Comparison of ENCODE assay signal across 15 mouse cellular contexts in the genomic region with DNA sequence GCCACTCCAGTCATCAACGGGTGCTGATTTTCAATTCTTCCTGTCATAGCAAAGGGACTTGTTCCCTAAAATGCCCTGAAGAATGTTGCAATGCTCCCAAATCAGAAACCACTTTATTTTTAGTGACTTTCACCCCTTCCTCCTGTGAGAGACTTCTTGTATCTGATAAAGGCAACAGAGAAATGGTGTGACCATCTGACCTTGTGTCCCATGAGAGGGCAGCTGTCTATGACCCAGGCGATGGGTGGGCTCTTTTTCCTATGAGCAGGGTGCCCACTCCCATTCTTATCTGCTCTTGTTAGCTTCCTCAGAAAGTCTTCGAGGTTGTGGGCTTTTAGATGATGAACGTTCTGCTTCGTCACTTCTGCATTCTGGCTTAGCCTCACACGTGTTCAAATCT.
"Had no signal": no experiment of that assay in that cellular context is flagged by ENCODE, and none has a peak within 500 bp of the region (broad histone marks: within the 10 kb centered on the region; RNA-seq: fewer than 3 reads in every experiment).

No protein-coding gene starts in this region.

- DNase-seq: kidney, adult 11 months; kidney, postnatal 10 days; kidney, postnatal 4 days; lung, adult 2 months; lung, postnatal 14 days; midbrain, embryonic 14.5 days; retina, postnatal 1 day; right cerebral cortex, postnatal 4 days; spleen, adult 18-20 months; thymus, adult 2 months; thymus, postnatal 4 days had no signal

- H3K4me1 ChIP-seq: limb, embryonic 12.5 days; liver, embryonic 15.5 days; midbrain, embryonic 10.5 days; neural tube, embryonic 13.5 days had no signal

- H3K9ac ChIP-seq: limb, embryonic 12.5 days; liver, embryonic 15.5 days; neural tube, embryonic 13.5 days had no signal

- H3K27me3 ChIP-seq: limb, embryonic 12.5 days; liver, embryonic 15.5 days; neural tube, embryonic 13.5 days had no signal

- H3K36me3 ChIP-seq: limb, embryonic 12.5 days; liver, embryonic 15.5 days; midbrain, embryonic 10.5 days; neural tube, embryonic 13.5 days had no signal

- H3K4me3 ChIP-seq: limb, embryonic 12.5 days; liver, embryonic 15.5 days; midbrain, embryonic 10.5 days; neural tube, embryonic 13.5 days had no signal

- H3K27ac ChIP-seq: limb, embryonic 12.5 days; liver, embryonic 15.5 days; midbrain, embryonic 10.5 days; neural tube, embryonic 13.5 days had no signal
